Mouse (Mus musculus) c-Kit-negative CD71-positive TER-119-positive erythroid progenitor cells, embryonic 14.5 days (primary cell): ENCODE data around the gene F9.
"Not testable (repeated sequence)": the region's sequence is repeated elsewhere in the genome, so short reads cannot be mapped to it uniquely, and the experiment has no call there.

Source experiments
- DNase-seq: peaks from one replicate; pipeline ENCODE4 v3.0.0-alpha.2; 2013; ENCODE audit warnings: low read depth, low spot score

The F9 gene

GRCm38 (mm10) chrX:59999221-60000083 is at the start of gene F9:
TSS of gene F9 (plus strand) at chrX:59999464.
- no peak for DNase-seq

GRCm38 (mm10) chrX:59969767-59970166 is 29.5 kb upstream of the F9 start:
- not testable (repeated sequence) for DNase-seq

- DNase-seq, result no peak
Measured at GRCm38 (mm10) chrX:60000084-60000443, 800 bp downstream of the F9 start.

GRCm38 (mm10) chrX:60001461-60001860 is 2.2 kb downstream of the F9 start:
- no peak for DNase-seq

- no peak for DNase-seq
Measured at GRCm38 (mm10) chrX:60013084-60013676, 13.9 kb downstream of the F9 start.

- DNase-seq, result no peak
Measured at GRCm38 (mm10) chrX:60014588-60014987, 15.3 kb downstream of the F9 start.

GRCm38 (mm10) chrX:60021007-60021406 is 21.7 kb downstream of the F9 start:
- DNase-seq, result no peak

- DNase-seq, result no peak
Measured at GRCm38 (mm10) chrX:60021595-60021994, 22.3 kb downstream of the F9 start.

GRCm38 (mm10) chrX:60026654-60027053 is 27.4 kb downstream of the F9 start:
- DNase-seq, result no peak

- no peak for DNase-seq
Measured at GRCm38 (mm10) chrX:60054745-60055144, 55.5 kb downstream of the F9 start.

GRCm38 (mm10) chrX:60055185-60055584 is 55.9 kb downstream of the F9 start:
- no peak for DNase-seq

- no peak for DNase-seq
Measured at GRCm38 (mm10) chrX:60075359-60075758, 76.1 kb downstream of the F9 start.
